Mouse (Mus musculus) olfactory bulb, adult 2 months (tissue): ENCODE measurements around the gene Cdk8.

Source experiments
- CTCF ChIP-seq: fragments of 200-500 bp; IDR thresholded peaks from 2 replicates; pipeline ENCODE4 v1.5.1; 2012; ENCODE audit warnings: low read depth, mild to moderate bottlenecking, low read length, moderate library complexity; ENCODE audit not compliant: insufficient read depth
- POLR2A ChIP-seq: fragments of 200-500 bp; IDR thresholded peaks from 2 replicates; pipeline ENCODE4 v1.6.1; 2012; ENCODE audit warnings: mild to moderate bottlenecking, low read depth, low read length, moderate library complexity; ENCODE audit not compliant: insufficient read depth

- TF ChIP-seq CTCF = no peak
- no peak for TF ChIP-seq POLR2A
Measured at GRCm38 (mm10) chr5:146318051-146318450, 87.0 kb downstream of the Cdk8 start.
